Mouse (Mus musculus) ES-Bruce4 (cell line): ENCODE data around the gene Ifna6.

Source experiments
- CTCF ChIP-seq: IDR thresholded peaks from one replicate; pipeline ENCODE4 v1.8.1; 2011; ENCODE audit warnings: low read depth, low read length
- EP300 ChIP-seq: IDR thresholded peaks from 2 replicates; pipeline ENCODE4 v1.6.1; 2011; ENCODE audit warnings: low read depth, low read length; ENCODE audit not compliant: insufficient read depth
- POLR2A ChIP-seq: IDR thresholded peaks from one replicate; pipeline ENCODE4 v1.8.1; 2011; ENCODE audit warnings: low read length; ENCODE audit not compliant: insufficient read depth

DNA sequence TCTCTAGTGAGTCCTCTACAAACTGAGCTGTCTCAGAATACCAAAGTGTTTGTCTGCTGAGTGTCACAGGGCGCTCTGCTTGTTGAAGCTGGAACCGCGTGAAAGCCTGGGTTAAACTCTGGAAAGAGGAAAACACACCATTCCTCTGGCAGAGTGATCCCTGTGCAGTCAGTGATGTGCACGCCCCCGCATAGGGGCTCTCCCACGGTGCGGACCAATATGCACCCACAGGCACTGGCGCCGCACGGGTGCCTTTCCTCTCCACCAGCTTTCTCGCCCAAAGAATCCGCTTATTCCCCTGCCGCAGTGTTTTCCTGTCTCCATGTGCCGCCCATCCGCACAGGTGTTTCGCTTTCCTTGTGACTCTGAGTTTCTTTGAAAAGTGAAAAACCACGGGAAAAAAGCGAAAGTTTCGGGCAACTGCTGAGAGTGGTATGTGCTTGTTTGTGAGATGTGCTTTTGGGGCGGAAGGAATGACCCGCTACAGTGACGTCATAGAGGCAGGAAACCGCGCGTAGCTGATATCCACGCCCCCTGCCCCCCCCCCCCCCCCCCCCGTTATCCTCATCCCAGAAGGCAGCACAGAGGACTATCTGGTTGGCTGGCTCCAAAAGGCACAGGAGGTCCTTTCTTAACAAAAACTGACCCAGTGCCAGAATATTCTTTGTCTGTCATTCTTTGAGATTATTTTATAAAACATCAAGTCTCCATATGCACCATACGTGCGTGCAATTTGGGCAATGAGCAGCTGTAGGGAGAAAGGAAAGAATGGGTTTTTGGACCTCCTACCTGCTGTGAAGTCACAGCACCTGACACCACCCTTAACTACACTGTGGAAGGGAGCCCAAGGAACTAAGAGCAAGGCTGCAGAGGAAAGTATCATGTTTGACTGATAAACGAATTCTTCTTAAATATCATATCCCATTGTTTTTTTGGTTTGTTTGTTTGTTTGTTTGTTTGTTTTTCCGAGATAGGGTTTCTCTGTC lies 41.0 kb downstream of the Ifna6 start:
- TF ChIP-seq EP300 (no peak), CTCF (no peak), POLR2A (no peak)
